Mouse (Mus musculus) small intestine, adult 2 months (tissue): ENCODE data around the gene Cep63. TPM values are rescaled to one million over a fixed set of nuclear protein-coding genes. Genes with fewer than 3 reads are reported as not detected.

Experiments used
- H3K27ac ChIP-seq: fragments of 200-500 bp; 2 replicates; pipeline ENCODE4 v1.5.1; 2012; ENCODE audit warnings: low read depth, low read length, control low read depth, inconsistent platforms; ENCODE audit not compliant: insufficient read depth
- H3K27me3 ChIP-seq: fragments of 200-500 bp; 2 replicates; pipeline ENCODE4 v1.6.1; 2012; ENCODE audit warnings: mild to moderate bottlenecking, moderate library complexity, low read length, inconsistent platforms; ENCODE audit not compliant: control insufficient read depth, insufficient read depth
- H3K36me3 ChIP-seq: fragments of 200-500 bp; 2 replicates; pipeline ENCODE4 v1.6.1; 2012; ENCODE audit warnings: mild to moderate bottlenecking, low read length, control low read depth, inconsistent platforms; ENCODE audit not compliant: control insufficient read depth, insufficient read depth
- H3K4me1 ChIP-seq: fragments of 200-500 bp; 2 replicates; pipeline ENCODE4 v1.6.1; 2012; ENCODE audit warnings: low read length, inconsistent platforms, mixed read lengths; ENCODE audit not compliant: control insufficient read depth, insufficient read depth, insufficient read length
- H3K4me3 ChIP-seq: fragments of 200-500 bp; 2 replicates; pipeline ENCODE4 v1.5.1; 2012; ENCODE audit warnings: low read depth, mild to moderate bottlenecking, control low read depth, inconsistent platforms, low read length, moderate library complexity
- CTCF ChIP-seq: fragments of 200-500 bp; IDR thresholded peaks from 2 replicates; pipeline ENCODE4 v1.5.1; 2012; ENCODE audit warnings: low read depth, mild to moderate bottlenecking, control low read depth, inconsistent platforms, low read length, moderate library complexity, mixed read lengths; ENCODE audit not compliant: insufficient replicate concordance, insufficient read length; ENCODE audit errors: extremely low read depth
- POLR2A ChIP-seq: fragments of 200-500 bp; IDR thresholded peaks from 2 replicates; pipeline ENCODE4 v1.6.1; 2012; ENCODE audit warnings: low read depth, mild to moderate bottlenecking, control low read depth, inconsistent platforms, low read length, moderate library complexity
- WGBS: fragments of 180-500 bp; shearing (Covaris S2); methylation state at CpG from one replicate; pipeline ENCODE4 v1.1.7; 2018; 5-methylcytosine and 5-hydroxymethylcytosine counted together
- polyA plus RNA-seq: library from polyadenylated mRNA; depleted of rRNA; stranded (reverse); fragments of >200 nt; gene quantifications from 2 replicates; pipeline ENCODE4 v1.2.3, GENCODE M21; 2012; rRNA removed

Gene Cep63
- polyA plus RNA-seq, 1 experiment: 1.3 TPM

GRCm38 (mm10) chr9:102544773-102545366, 81.5 kb downstream of the Cep63 start:
- WGBS: 2% methylated on average over 26 of the region's 26 CpGs
- H3K36me3 ChIP-seq: no peaks in the 10 kb centered on the region
- H3K27ac ChIP-seq: no peak overlapping the region
- no peak; the same call in 1 of the 2 replicates for TF ChIP-seq POLR2A
- TF ChIP-seq CTCF: peak; percentile 97
- peaks cover 5% of the 10 kb centered on the region; the same call in 1 of the 2 replicates for H3K27me3 ChIP-seq
- H3K4me3 ChIP-seq: peak overlapping the region; percentile 27; the same call in 1 of the 2 replicates
- peaks cover 7% of the 10 kb centered on the region for H3K4me1 ChIP-seq

GRCm38 (mm10) chr9:102544116-102544772, 82.1 kb downstream of the Cep63 start:
- peaks cover 7% of the 10 kb centered on the region for H3K4me1 ChIP-seq
- TF ChIP-seq CTCF (no peak), POLR2A (no peak)
- WGBS: 24% methylated on average over 11 of the region's 11 CpGs
- H3K36me3 ChIP-seq: no peaks in the 10 kb centered on the region
- no peak overlapping the region for H3K4me3 ChIP-seq
- peaks cover 5% of the 10 kb centered on the region; the same call in 1 of the 2 replicates for H3K27me3 ChIP-seq
- no peak overlapping the region for H3K27ac ChIP-seq

GRCm38 (mm10) chr9:102543761-102544115, 82.6 kb downstream of the Cep63 start:
- H3K27me3 ChIP-seq: peaks cover 5% of the 10 kb centered on the region; the same call in 1 of the 2 replicates
- no peak for TF ChIP-seq CTCF
- no peak for TF ChIP-seq POLR2A

GRCm38 (mm10) chr9:102542540-102542939, 83.8 kb downstream of the Cep63 start:
- peaks cover 5% of the 10 kb centered on the region; the same call in 1 of the 2 replicates for H3K27me3 ChIP-seq
- 71% methylated on average over 8 of the region's 8 CpGs for WGBS
- H3K4me3 ChIP-seq: no peak overlapping the region
- TF ChIP-seq CTCF: no peak
- H3K27ac ChIP-seq: no peak overlapping the region
- peaks cover 7% of the 10 kb centered on the region for H3K4me1 ChIP-seq
- no peaks in the 10 kb centered on the region for H3K36me3 ChIP-seq

More at GRCm38 (mm10) chr9:102543761-102544115, 82.6 kb downstream of the Cep63 start:
- Histone ChIP-seq H3K36me3 (no peaks in the 10 kb centered on the region), H3K4me1 (peaks cover 7% of the 10 kb centered on the region), H3K4me3 (no peak overlapping the region), H3K27ac (no peak overlapping the region)
- 88% methylated on average over 2 of the region's 2 CpGs for WGBS

- peaks cover 7% of the 10 kb centered on the region for H3K4me1 ChIP-seq
- 77% methylated on average over 10 of the region's 10 CpGs for WGBS
- H3K27ac ChIP-seq: no peak overlapping the region
Measured at GRCm38 (mm10) chr9:102541666-102542065, 84.7 kb downstream of the Cep63 start.

GRCm38 (mm10) chr9:102539699-102540098, 86.6 kb downstream of the Cep63 start:
- Histone ChIP-seq H3K4me3 (no peak overlapping the region), H3K27ac (no peak overlapping the region), H3K4me1 (peaks cover 6% of the 10 kb centered on the region), H3K36me3 (no peaks in the 10 kb centered on the region), H3K27me3 (peaks cover 5% of the 10 kb centered on the region; the same call in 1 of the 2 replicates)
- 50% methylated on average over 7 of the region's 7 CpGs for WGBS
- TF ChIP-seq CTCF: no peak
- no peak for TF ChIP-seq POLR2A

More at GRCm38 (mm10) chr9:102541666-102542065, 84.7 kb downstream of the Cep63 start:
- Histone ChIP-seq H3K27me3 (peaks cover 5% of the 10 kb centered on the region; the same call in 1 of the 2 replicates), H3K36me3 (no peaks in the 10 kb centered on the region), H3K4me3 (no peak overlapping the region)
- TF ChIP-seq POLR2A (no peak), CTCF (no peak)

GRCm38 (mm10) chr9:102536968-102537367, 89.4 kb downstream of the Cep63 start:
- TF ChIP-seq POLR2A: no peak
- TF ChIP-seq CTCF: no peak
- Histone ChIP-seq H3K4me3 (no peak overlapping the region), H3K27me3 (no peaks in the 10 kb centered on the region), H3K36me3 (no peaks in the 10 kb centered on the region), H3K27ac (no peak overlapping the region), H3K4me1 (peaks cover 2% of the 10 kb centered on the region)
- 84% methylated on average over 4 of the region's 4 CpGs for WGBS

Other genes starting within 250 kb of the Cep63 start
- gene Ky, start 120.8 kb downstream of the Cep63 start, polyA plus RNA-seq: 0.81 and 2.1 TPM in 2 replicates
- gene Anapc13, start 238 bp downstream of the Cep63 start, polyA plus RNA-seq: 22.1 and 45.1 TPM in 2 replicates
- 8.7 and 12.3 TPM in 2 replicates for gene Amotl2, start 90.1 kb upstream of the Cep63 start, polyA plus RNA-seq
- 17.0 and 36.0 TPM in 2 replicates for gene Ryk, start 208.4 kb upstream of the Cep63 start, polyA plus RNA-seq